Mouse (Mus musculus) cerebellum, adult 2 months (tissue): ENCODE data around the gene D6Wsu163e. TPM values are rescaled to one million over a fixed set of nuclear protein-coding genes. Genes with fewer than 3 reads are reported as not detected.

ENCODE experiments used
- DNase-seq, 2 experiments: peaks; one replicate each; pipeline ENCODE4 v3.0.0; 2021
- H3K27ac ChIP-seq: fragments of 200-500 bp; 2 replicates; pipeline ENCODE4 v1.5.1; 2012; ENCODE audit warnings: low read length, control low read depth, inconsistent platforms; ENCODE audit not compliant: insufficient read depth
- H3K27me3 ChIP-seq: fragments of 200-500 bp; 2 replicates; pipeline ENCODE4 v1.6.1; 2012; ENCODE audit warnings: inconsistent platforms, mild to moderate bottlenecking, low read length, moderate library complexity; ENCODE audit not compliant: control insufficient read depth, insufficient read depth
- H3K4me1 ChIP-seq: fragments of 200-500 bp; 2 replicates; pipeline ENCODE4 v1.6.1; 2011; ENCODE audit warnings: low read length; ENCODE audit not compliant: control insufficient read depth, insufficient read depth
- H3K4me3 ChIP-seq: fragments of 200-500 bp; replicated peaks from 2 replicates; pipeline ENCODE3; 2011; ENCODE audit warnings: mild to moderate bottlenecking, low read depth, low read length, control low read depth; ENCODE audit not compliant: insufficient read depth
- CTCF ChIP-seq: fragments of 200-500 bp; IDR thresholded peaks from 2 replicates; pipeline ENCODE4 v1.5.1; 2011; ENCODE audit warnings: low read depth, mild to moderate bottlenecking, control low read depth, low read length, moderate library complexity, borderline replicate concordance; ENCODE audit not compliant: insufficient read depth
- POLR2A ChIP-seq: fragments of 200-500 bp; IDR thresholded peaks from 2 replicates; pipeline ENCODE4 v1.6.1; 2011; ENCODE audit warnings: low read length, control low read depth, borderline replicate concordance; ENCODE audit not compliant: insufficient read depth
- WGBS: fragments of 180-500 bp; shearing (Covaris S2); methylation state at CpG from one replicate; pipeline ENCODE4 v1.1.7; 2018; 5-methylcytosine and 5-hydroxymethylcytosine counted together
- polyA plus RNA-seq: library from polyadenylated mRNA; depleted of rRNA; stranded (reverse); fragments of >200 nt; gene quantifications from 2 replicates; pipeline ENCODE4 v1.2.3, GENCODE M21; 2012

D6Wsu163e gene
- polyA plus RNA-seq, 1 experiment, result 24.3 TPM

DNA sequence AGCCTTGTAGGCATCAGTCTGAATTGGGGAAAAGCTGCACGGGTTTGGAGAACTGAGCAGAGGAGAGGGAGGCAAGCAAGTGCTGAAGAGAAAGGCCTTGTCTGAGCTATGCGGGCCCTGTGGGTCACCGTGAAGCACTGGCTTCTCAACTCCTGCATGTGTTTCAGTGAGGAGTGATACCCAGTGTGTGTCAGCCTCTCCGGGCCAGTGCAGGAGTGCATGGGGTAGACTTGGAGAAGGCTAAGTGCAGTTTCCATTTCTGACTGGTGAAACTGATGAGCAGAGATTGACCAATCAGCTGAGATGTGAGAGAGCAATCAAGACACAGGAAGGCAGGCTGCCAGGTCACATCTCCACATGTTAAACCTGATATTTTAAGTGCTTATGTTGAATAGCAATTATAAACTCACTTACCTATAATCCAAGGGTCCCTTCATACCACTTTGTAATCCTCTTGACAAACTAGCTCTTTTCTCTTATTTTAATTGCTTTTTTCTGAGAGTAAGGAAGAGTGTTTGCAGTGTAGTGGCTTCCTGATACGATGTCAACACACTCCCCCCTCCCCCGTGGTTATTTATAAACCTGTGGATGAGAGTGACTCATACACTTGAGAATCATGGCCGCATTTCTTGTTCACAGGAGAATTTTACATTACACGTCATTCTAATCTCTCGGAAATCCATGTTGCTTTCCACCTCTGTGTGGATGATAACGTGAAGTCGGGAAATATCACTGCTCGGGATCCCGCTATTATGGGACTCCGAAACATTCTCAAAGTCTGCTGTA, 26.7 kb downstream of the D6Wsu163e start:
- TF ChIP-seq POLR2A (no peak), CTCF (no peak)
- Histone ChIP-seq H3K4me3 (no peak overlapping the region), H3K4me1 (no peaks in the 10 kb centered on the region), H3K27ac (no peak overlapping the region), H3K27me3 (no peaks in the 10 kb centered on the region)
- DNase-seq, result no peak
- WGBS, result 88% methylated on average over 14 of the region's 14 CpGs

DNA sequence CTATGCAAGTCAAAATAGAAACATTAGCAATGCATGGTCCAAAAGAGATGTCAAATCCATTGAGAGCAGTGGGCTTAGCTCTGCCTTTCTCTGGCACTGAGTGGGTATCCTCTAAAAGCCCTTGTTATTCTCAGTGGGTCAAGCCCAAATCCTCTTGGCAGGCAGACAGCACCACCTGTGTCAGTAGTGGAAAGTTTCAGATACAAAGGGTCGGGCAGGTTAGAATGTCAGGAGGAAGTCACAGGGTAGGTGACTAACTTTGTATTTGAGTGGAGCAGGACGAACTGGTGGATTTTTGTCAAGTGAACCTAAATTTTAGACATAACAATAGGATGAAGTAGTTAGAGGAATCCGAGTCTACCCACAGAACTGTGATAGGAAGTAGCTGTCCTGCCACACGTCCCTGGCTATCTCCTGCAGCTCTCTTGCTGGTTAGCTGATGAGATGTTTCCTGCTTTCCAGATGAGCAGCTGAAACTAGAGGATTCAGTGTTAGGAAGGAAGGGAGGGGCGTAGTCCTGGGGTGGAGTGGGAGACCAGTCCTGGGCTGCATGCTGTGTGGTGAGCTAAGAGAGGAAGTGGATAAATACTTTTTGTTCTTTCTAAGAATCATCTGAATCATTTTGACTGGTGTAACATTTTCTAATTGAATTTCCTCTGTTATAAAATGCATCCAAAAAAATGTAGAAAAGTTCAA, 41.9 kb downstream of the D6Wsu163e start:
- H3K4me3 ChIP-seq, result no peak overlapping the region
- H3K4me1 ChIP-seq, result no peaks in the 10 kb centered on the region
- TF ChIP-seq POLR2A, result no peak
- TF ChIP-seq CTCF, result no peak
- WGBS, result 43% methylated on average over 5 of the region's 5 CpGs
- DNase-seq, result no peak
- H3K27ac ChIP-seq, result no peak overlapping the region
- no peaks in the 10 kb centered on the region for H3K27me3 ChIP-seq

DNA sequence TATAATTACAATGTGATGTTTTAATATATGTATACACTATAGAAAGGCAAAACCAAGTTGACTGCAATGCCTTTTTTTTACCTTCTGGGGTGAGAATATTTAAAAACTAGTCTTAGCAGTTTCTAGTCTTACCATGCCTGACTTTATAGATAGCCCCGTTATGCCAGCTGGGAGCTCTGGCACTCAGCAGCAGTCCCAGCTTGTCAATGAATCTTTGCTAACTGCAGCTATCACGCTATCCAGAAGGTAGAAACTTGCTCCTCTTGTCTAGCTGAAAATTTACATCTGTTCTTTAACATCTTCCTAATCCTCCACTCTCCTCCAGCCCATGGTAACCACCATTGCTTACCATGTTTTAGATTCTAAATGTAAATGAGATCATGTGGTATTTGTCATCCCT, 53.9 kb downstream of the D6Wsu163e start:
- DNase-seq, result no peak
- Histone ChIP-seq H3K27me3 (no peaks in the 10 kb centered on the region), H3K4me1 (no peaks in the 10 kb centered on the region), H3K4me3 (no peak overlapping the region), H3K27ac (no peak overlapping the region)
- TF ChIP-seq CTCF (no peak), POLR2A (no peak)
- WGBS, result 34% methylated on average over 2 of the region's 2 CpGs

DNA sequence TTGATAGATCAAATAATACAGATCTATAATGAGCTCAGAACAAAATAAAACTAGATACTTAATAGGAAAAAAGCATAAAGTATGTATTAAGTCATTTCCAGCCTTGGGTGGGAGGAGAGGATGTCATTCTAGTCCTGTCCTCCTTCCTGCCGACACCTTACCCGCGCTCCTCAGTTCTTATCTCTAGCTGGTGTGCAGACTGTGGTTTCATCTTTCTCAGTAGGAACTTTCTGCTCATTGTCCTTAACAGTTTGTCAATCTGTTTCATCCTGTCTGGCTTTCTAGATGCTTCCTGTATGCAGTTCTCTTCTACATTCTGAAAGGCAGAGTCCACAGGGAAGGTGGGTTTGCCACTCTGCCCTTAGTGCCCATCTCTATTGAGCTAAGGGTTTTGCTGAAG, 55.7 kb downstream of the D6Wsu163e start:
- no peak overlapping the region for H3K4me3 ChIP-seq
- no peak overlapping the region for H3K27ac ChIP-seq
- no peak for DNase-seq
- 96% methylated on average over 3 of the region's 3 CpGs for WGBS
- H3K4me1 ChIP-seq, result no peaks in the 10 kb centered on the region
- no peak for TF ChIP-seq POLR2A
- TF ChIP-seq CTCF, result no peak
- no peaks in the 10 kb centered on the region for H3K27me3 ChIP-seq

DNA sequence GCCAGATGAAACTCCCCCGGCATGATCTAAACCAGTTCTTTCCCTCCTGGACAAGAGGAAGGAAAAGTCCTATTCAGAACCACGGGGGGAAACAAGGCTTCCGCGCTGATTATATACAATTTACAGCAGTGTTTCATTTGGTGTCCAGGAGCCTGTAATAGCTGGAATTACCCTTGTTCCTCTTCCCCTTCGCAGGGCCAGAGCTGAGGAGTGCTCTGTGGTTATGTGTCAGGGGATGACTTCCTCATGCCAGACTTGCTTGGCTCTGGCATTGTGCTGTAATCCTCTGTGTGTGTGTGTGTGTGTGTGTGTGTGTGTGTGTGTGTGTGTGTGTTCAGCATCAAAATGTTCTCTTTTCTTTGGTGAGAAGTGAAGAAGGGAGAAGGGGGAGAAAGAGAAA, 56.6 kb downstream of the D6Wsu163e start:
- Histone ChIP-seq H3K27me3 (no peaks in the 10 kb centered on the region), H3K27ac (no peak overlapping the region), H3K4me1 (no peaks in the 10 kb centered on the region), H3K4me3 (no peak overlapping the region)
- 88% methylated on average over 5 of the region's 5 CpGs for WGBS
- TF ChIP-seq POLR2A (no peak), CTCF (no peak)
- no peak for DNase-seq

DNA sequence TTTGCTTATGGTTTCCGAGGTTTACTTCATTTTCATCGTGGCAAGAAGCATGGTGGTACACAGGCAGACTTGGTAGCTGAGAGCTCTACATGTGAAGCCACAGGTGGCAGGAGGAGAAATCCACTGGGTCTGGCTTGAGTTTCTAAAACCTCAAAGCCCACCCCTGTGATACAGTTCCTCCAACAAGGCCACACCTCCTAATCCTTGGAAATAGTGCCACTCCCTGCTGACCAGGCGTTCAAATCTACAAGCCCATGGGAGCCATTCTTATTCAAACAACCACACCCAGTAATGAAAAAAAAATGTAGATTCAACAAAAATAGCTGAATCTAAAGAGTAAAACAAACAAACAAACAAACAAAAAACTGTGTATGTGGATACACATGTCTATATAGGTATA, 65.9 kb downstream of the D6Wsu163e start:
- Histone ChIP-seq H3K27ac (no peak overlapping the region), H3K4me3 (no peak overlapping the region), H3K27me3 (no peaks in the 10 kb centered on the region), H3K4me1 (no peaks in the 10 kb centered on the region)
- TF ChIP-seq CTCF (no peak), POLR2A (no peak)
- no peak for DNase-seq
- 80% methylated on average over 3 of the region's 3 CpGs for WGBS

DNA sequence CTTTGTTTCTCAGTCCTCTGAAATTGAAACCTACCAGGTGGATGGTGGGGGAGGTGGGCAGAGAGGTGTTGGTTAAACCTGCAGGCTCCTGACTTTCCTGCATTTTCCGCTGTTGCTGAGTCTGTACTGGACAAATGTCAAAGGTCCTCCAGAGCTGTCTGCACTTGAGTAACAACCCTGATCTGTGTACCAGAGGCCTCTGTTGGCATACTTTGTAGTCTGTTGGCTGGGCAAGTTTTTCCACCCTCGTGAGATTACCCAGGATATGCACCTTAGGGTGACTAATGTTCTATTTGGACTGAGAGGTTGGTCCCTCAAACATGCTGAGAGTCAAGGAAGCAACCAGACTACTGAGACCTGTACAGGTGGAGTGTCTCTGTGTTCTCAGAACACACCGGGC, 66.8 kb downstream of the D6Wsu163e start:
- no peak overlapping the region for H3K27ac ChIP-seq
- no peaks in the 10 kb centered on the region for H3K4me1 ChIP-seq
- no peak for DNase-seq
- no peak overlapping the region for H3K4me3 ChIP-seq
- H3K27me3 ChIP-seq, result no peaks in the 10 kb centered on the region
- TF ChIP-seq POLR2A (no peak), CTCF (no peak)
- WGBS, result 83% methylated on average over 3 of the region's 3 CpGs

DNA sequence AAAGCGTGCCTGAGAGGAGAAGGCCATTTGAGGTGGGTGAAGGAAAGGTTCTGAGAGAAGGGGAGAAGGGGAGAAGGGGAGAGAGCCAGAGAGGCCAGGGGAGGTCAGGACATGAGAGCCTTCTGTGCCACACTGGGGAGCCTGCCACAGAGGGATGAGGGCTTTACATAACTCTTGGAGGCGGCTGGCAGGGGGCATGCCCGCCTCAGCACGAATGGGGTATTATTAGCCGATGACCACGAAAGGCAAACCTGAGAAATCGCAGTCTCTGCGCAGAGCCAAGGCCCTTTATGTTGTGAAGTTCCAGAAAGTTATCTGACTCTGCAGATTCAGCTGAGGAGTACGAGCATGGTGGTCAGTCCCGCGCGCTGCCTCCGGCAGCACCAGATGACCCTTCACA, 70.3 kb downstream of the D6Wsu163e start:
- WGBS, result 90% methylated on average over 13 of the region's 13 CpGs
- Histone ChIP-seq H3K27me3 (no peaks in the 10 kb centered on the region), H3K4me1 (no peaks in the 10 kb centered on the region), H3K4me3 (no peak overlapping the region), H3K27ac (no peak overlapping the region)
- DNase-seq, result no peak
- TF ChIP-seq CTCF, result no peak
- no peak for TF ChIP-seq POLR2A
